Mouse (Mus musculus): ENCODE results near the gene Hs6st3.

Gene Hs6st3

GRCm38 (mm10) chr14:119633090-119633489, 494.9 kb downstream of the Hs6st3 start:
- no peak for DNase-seq (ENCODE audit: extremely low read depth, low read depth, low spot score)

GRCm38 (mm10) chr14:119633626-119634025, 495.5 kb downstream of the Hs6st3 start:
- DNase-seq (ENCODE audit: extremely low read depth, low read depth, low spot score): no peak

- DNase-seq (ENCODE audit: extremely low read depth, low read depth, low spot score): no peak
Measured at GRCm38 (mm10) chr14:119642874-119643273, 504.7 kb downstream of the Hs6st3 start.

- no peak for DNase-seq (ENCODE audit: extremely low read depth, low read depth, low spot score)
Measured at GRCm38 (mm10) chr14:119643840-119644239, 505.7 kb downstream of the Hs6st3 start.

GRCm38 (mm10) chr14:119656936-119657335, 518.8 kb downstream of the Hs6st3 start:
- DNase-seq (ENCODE audit: extremely low read depth, low read depth, low spot score): no peak

- no peak for DNase-seq (ENCODE audit: extremely low read depth, low read depth, low spot score)
Measured at GRCm38 (mm10) chr14:119665741-119666141, 527.6 kb downstream of the Hs6st3 start.

- no peak for DNase-seq (ENCODE audit: extremely low read depth, low read depth, low spot score)
Measured at GRCm38 (mm10) chr14:119667421-119667820, 529.3 kb downstream of the Hs6st3 start.

- DNase-seq (ENCODE audit: extremely low read depth, low read depth, low spot score): no peak
Measured at GRCm38 (mm10) chr14:119670836-119671587, 532.9 kb downstream of the Hs6st3 start.

GRCm38 (mm10) chr14:119678574-119678973, 540.4 kb downstream of the Hs6st3 start:
- no peak for DNase-seq (ENCODE audit: extremely low read depth, low read depth, low spot score)

- DNase-seq (ENCODE audit: extremely low read depth, low read depth, low spot score): no peak
Measured at GRCm38 (mm10) chr14:119680052-119680451, 541.9 kb downstream of the Hs6st3 start.

GRCm38 (mm10) chr14:119687885-119688284, 549.7 kb downstream of the Hs6st3 start:
- no peak for DNase-seq (ENCODE audit: extremely low read depth, low read depth, low spot score)

GRCm38 (mm10) chr14:119699982-119700381, 561.8 kb downstream of the Hs6st3 start:
- no peak for DNase-seq (ENCODE audit: extremely low read depth, low read depth, low spot score)

- DNase-seq (ENCODE audit: extremely low read depth, low read depth, low spot score): no peak
Measured at GRCm38 (mm10) chr14:119714712-119715111, 576.6 kb downstream of the Hs6st3 start.

- DNase-seq (ENCODE audit: extremely low read depth, low read depth, low spot score): no peak
Measured at GRCm38 (mm10) chr14:119717323-119717722, 579.2 kb downstream of the Hs6st3 start.

GRCm38 (mm10) chr14:119725102-119725501, 587.0 kb downstream of the Hs6st3 start:
- no peak for DNase-seq (ENCODE audit: extremely low read depth, low read depth, low spot score)

- DNase-seq (ENCODE audit: extremely low read depth, low read depth, low spot score): no peak
Measured at GRCm38 (mm10) chr14:119731436-119732080, 593.4 kb downstream of the Hs6st3 start.

- DNase-seq (ENCODE audit: extremely low read depth, low read depth, low spot score): no peak
Measured at GRCm38 (mm10) chr14:119732219-119732618, 594.1 kb downstream of the Hs6st3 start.

GRCm38 (mm10) chr14:119737408-119737961, 599.3 kb downstream of the Hs6st3 start:
- no peak for DNase-seq (ENCODE audit: extremely low read depth, low read depth, low spot score)

GRCm38 (mm10) chr14:119741791-119742190, 603.6 kb downstream of the Hs6st3 start:
- DNase-seq (ENCODE audit: extremely low read depth, low read depth, low spot score): no peak

GRCm38 (mm10) chr14:119761376-119761775, 623.2 kb downstream of the Hs6st3 start:
- no peak for DNase-seq (ENCODE audit: extremely low read depth, low read depth, low spot score)

GRCm38 (mm10) chr14:119772040-119772439, 633.9 kb downstream of the Hs6st3 start:
- no peak for DNase-seq (ENCODE audit: extremely low read depth, low read depth, low spot score)

- DNase-seq (ENCODE audit: extremely low read depth, low read depth, low spot score): no peak
Measured at GRCm38 (mm10) chr14:119776261-119776660, 638.1 kb downstream of the Hs6st3 start.
